Mouse (Mus musculus) heart, postnatal 10 days (tissue): ENCODE results near the gene Neurl1b. TPM values are rescaled to one million over a fixed set of nuclear protein-coding genes. Genes with fewer than 3 reads are reported as not detected.
A peak's percentile ranks its signal among the peaks of the same experiment; 100 is the strongest.

ENCODE experiments used
- DNase-seq, 2 experiments: peaks; one replicate each; pipeline ENCODE4 v3.0.0; 2021
- intact Hi-C: fragments of 180-260 bp; cut with DNase I; formaldehyde crosslinking; loops from one replicate; pipeline ENCODE4 v1.15.1; 2025
- total RNA-seq, 2 experiments: library from RNA; stranded (reverse); gene quantifications; 2 replicates each; pipeline ENCODE4 v1.2.3; 2021

Neurl1b gene
- total RNA-seq, 2 experiments from 2014 or later, result 23.8 to 24.3 TPM

GRCm38 (mm10) chr17:26390666-26391065, 24.0 kb upstream of the Neurl1b start:
- intact Hi-C loops, result no loop called here
- no peak for DNase-seq

- intact Hi-C loops, result no loop called here
- DNase-seq, result no peak
Observed at GRCm38 (mm10) chr17:26392355-26392754, 22.3 kb upstream of the Neurl1b start.

- DNase-seq, result no peak
Observed at GRCm38 (mm10) chr17:26396765-26397164, 17.9 kb upstream of the Neurl1b start.

GRCm38 (mm10) chr17:26397339-26397738, 17.3 kb upstream of the Neurl1b start:
- intact Hi-C loops, result no loop called here

More at GRCm38 (mm10) chr17:26396765-26397164, 17.9 kb upstream of the Neurl1b start:
- intact Hi-C loops, result no loop called here

GRCm38 (mm10) chr17:26405340-26406100, 9.1 kb upstream of the Neurl1b start:
- no peak for DNase-seq
- intact Hi-C loops, result no loop called here

More at GRCm38 (mm10) chr17:26397339-26397738, 17.3 kb upstream of the Neurl1b start:
- DNase-seq, result peak; percentile 73 to 75

GRCm38 (mm10) chr17:26412967-26413366, 1.7 kb upstream of the Neurl1b start:
- DNase-seq, result no peak
- intact Hi-C loops, result no loop called here

GRCm38 (mm10) chr17:26414184-26414522, 476 bp upstream of the Neurl1b start:
- intact Hi-C loops, result no loop called here
- no peak for DNase-seq

GRCm38 (mm10) chr17:26415355-26415865, 781 bp downstream of the Neurl1b start:
- intact Hi-C loops, result loop anchor here (5.0 kb wide), 1 partner anchor 33 kb away; no protein-coding TSS in a partner anchor
- DNase-seq, result no peak

GRCm38 (mm10) chr17:26416141-26416540, 1.5 kb downstream of the Neurl1b start:
- no peak for DNase-seq
- intact Hi-C loops, result loop anchor here (5.0 kb wide), 1 partner anchor 34 kb away; no protein-coding TSS in a partner anchor

GRCm38 (mm10) chr17:26417770-26418421, 3.3 kb downstream of the Neurl1b start:
- DNase-seq, result no peak
- intact Hi-C loops, result loop anchor here (5.0 kb wide), 1 partner anchor 36 kb away; no protein-coding TSS in a partner anchor

GRCm38 (mm10) chr17:26420491-26421247, 6.0 kb downstream of the Neurl1b start:
- DNase-seq, result no peak
- intact Hi-C loops, result loop anchor here (1.0 kb wide), 1 partner anchor 106 kb away; no protein-coding TSS in a partner anchor

- peak; percentile 34 to 65 for DNase-seq
- intact Hi-C loops, result loop anchor here (1.0 kb wide), 1 partner anchor 107 kb away; no protein-coding TSS in a partner anchor
Observed at GRCm38 (mm10) chr17:26421561-26421960, 6.9 kb downstream of the Neurl1b start.

GRCm38 (mm10) chr17:26422390-26422789, 7.8 kb downstream of the Neurl1b start:
- intact Hi-C loops, result no loop called here
- no peak for DNase-seq

GRCm38 (mm10) chr17:26423967-26424641, 9.5 kb downstream of the Neurl1b start:
- intact Hi-C loops, result no loop called here
- peak; percentile 78 to 79 for DNase-seq

GRCm38 (mm10) chr17:26424973-26425735, 10.5 kb downstream of the Neurl1b start:
- intact Hi-C loops, result no loop called here
- peak; percentile 94 to 95 for DNase-seq

- no peak for DNase-seq
- intact Hi-C loops, result no loop called here
Observed at GRCm38 (mm10) chr17:26433295-26433694, 18.7 kb downstream of the Neurl1b start.

- intact Hi-C loops, result no loop called here
- DNase-seq, result no peak
Observed at GRCm38 (mm10) chr17:26437089-26437815, 22.6 kb downstream of the Neurl1b start.

- intact Hi-C loops, result no loop called here
- DNase-seq, result peak in 1 of 2 experiments; percentile 37
Observed at GRCm38 (mm10) chr17:26439001-26439400, 24.4 kb downstream of the Neurl1b start.

GRCm38 (mm10) chr17:26441024-26441423, 26.4 kb downstream of the Neurl1b start:
- intact Hi-C loops, result no loop called here
- DNase-seq, result no peak
